Mouse (Mus musculus): ENCODE data around the gene Exoc7.
"Not testable (repeated sequence)": the region's sequence is repeated elsewhere in the genome, so short reads cannot be mapped to it uniquely, and the experiment has no call there.

Exoc7 gene

GRCm38 (mm10) chr11:116277184-116277583 lies 29.8 kb downstream of the Exoc7 start:
- DNase-seq (ENCODE audit: low spot score), result not testable (repeated sequence)

DNA sequence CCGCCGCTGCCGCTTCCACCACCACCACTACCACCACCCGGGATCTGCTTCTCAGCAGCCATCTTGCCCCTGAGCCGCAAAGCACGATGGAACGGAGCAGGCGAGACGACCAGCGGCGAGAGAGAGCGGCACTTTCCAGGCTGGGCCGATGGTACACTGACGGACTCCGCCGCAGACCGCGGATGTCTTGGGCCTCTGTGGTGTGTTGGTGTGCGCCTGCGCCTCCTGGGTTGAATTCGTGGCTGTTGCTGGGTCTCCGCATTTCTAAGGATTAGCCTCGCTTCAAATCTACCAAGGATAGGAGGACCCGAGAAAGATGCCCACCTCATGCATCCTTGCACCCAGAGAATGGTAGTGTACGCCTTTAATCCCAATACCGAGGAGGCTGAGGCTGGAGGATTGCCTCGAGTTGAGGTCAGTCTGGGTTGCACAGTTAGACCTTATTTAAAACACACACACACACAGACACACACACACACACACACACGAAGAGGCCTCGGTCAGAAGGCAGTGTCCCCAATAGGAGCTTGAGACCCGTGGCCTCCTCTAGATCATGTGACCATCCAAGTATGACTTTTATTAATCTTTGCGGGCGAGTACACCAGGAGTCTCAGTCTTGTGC lies 32.9 kb downstream of the Exoc7 start, which contains the start of gene Srp68:
Gene Srp68 (minus strand): TSS at position 173 of the 622 bp plus-strand sequence.
- DNase-seq (ENCODE audit: low spot score), result peak; percentile 93

GRCm38 (mm10) chr11:116273469-116274044 lies 33.5 kb downstream of the Exoc7 start:
- no peak for DNase-seq (ENCODE audit: low spot score)

- no peak for DNase-seq (ENCODE audit: low spot score)
These were observed 34.2 kb downstream of the Exoc7 start for GRCm38 (mm10) chr11:116272589-116273468.

DNA sequence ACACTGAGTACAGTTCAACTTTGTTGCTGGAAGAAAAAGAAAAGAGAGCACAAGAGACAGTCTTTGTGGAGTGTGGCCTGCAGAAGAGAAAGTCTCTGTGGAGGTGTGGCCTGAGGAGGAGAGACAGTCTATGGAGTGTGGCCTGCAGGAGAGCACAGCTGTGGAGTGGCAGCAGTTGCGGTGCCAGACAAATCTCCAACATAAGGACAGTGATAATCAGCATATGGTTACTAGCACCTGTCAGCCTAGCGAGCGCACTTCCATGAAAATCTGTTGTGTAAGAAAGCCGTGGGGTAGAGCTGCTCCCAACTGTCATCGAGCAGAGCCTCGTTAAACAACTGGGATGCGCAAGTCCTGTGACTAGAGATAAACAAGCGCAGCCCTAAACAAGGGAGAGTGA lies 37.5 kb downstream of the Exoc7 start:
- no peak for DNase-seq (ENCODE audit: low spot score)

GRCm38 (mm10) chr11:116268313-116268712 lies 38.7 kb downstream of the Exoc7 start:
- no peak for DNase-seq (ENCODE audit: low spot score)

DNA sequence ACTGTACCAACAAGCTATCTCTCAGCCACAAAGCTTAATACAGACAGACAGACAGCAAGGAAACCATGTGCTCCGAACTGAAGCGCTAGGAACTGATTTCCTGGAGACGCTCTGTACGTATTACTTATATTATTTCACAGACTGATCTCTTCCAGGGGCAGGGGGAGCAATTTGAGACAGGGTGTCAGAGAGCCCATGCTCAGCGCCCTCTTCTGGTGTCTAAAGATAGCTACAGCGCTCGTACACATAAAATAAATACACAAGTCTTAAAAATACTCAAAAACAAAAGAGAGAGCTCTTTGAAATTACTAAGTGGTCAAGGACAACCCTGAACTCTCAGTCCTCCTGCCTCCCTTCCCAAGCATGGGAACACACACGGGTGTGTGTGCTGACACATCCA lies 39.4 kb downstream of the Exoc7 start:
- no peak for DNase-seq (ENCODE audit: low spot score)

DNA sequence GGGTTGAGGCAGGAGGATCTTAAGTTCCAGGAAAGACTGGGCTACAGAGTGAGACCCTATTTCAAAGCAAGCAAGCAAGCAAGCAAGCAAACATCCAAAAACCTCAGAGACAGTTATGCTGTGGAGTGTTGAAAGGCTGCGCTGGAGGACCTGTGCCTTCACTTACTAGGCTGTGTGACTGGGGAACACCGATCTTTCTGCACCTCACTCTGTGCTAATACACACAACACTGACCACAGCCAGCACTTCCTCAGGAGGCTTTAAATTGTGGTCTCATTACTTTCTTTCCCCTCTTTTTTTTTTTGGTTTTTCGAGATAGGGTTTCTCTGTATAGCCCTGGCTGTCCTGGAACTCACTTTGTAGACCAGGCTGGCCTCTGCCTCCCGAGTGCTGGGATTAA lies 41.2 kb downstream of the Exoc7 start:
- DNase-seq (ENCODE audit: low spot score), result no peak

- DNase-seq (ENCODE audit: low spot score), result no peak
These were observed 41.7 kb downstream of the Exoc7 start for GRCm38 (mm10) chr11:116265352-116265751.

DNA sequence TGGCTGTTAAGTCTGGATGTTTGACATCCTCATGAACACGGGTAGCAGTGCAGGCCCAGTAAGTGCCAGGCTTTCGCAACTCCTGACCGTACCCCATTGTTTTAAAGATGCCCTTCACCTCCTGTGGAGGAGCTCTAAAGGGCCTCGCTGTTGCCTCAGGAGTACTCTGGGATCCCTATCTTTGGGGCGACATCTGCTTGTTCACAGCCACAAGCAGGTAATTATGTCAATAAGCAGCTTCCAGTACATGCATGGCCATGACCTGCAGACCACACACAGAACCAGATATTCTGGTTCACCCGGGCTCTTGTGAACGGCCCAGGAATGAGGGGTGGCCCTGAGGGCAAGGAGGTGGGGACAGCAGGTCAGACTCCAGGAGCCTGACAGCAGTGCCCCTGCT lies 46.8 kb downstream of the Exoc7 start:
- no peak for DNase-seq (ENCODE audit: low spot score)

DNA sequence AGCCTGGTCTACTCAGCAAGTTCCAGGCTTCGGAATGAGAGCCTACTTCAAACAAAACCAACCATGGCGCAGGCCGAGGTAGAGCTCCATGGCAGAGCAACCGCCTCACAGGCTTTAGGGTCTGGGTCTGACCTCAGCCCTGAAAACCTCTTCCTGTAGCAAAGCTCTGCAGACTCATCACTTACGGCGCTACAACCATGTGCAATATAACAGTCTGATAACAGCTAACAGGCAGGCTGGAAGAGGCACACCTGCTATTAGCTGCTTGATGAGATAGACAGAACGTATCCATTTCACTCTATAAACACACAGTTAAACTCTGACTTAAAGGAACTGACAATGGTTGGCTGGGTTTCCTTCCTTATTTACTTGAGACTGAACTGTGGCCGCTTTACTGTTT lies 47.6 kb downstream of the Exoc7 start:
- DNase-seq (ENCODE audit: low spot score), result no peak

GRCm38 (mm10) chr11:116255982-116256675 lies 50.9 kb downstream of the Exoc7 start:
- DNase-seq (ENCODE audit: low spot score), result no peak

DNA sequence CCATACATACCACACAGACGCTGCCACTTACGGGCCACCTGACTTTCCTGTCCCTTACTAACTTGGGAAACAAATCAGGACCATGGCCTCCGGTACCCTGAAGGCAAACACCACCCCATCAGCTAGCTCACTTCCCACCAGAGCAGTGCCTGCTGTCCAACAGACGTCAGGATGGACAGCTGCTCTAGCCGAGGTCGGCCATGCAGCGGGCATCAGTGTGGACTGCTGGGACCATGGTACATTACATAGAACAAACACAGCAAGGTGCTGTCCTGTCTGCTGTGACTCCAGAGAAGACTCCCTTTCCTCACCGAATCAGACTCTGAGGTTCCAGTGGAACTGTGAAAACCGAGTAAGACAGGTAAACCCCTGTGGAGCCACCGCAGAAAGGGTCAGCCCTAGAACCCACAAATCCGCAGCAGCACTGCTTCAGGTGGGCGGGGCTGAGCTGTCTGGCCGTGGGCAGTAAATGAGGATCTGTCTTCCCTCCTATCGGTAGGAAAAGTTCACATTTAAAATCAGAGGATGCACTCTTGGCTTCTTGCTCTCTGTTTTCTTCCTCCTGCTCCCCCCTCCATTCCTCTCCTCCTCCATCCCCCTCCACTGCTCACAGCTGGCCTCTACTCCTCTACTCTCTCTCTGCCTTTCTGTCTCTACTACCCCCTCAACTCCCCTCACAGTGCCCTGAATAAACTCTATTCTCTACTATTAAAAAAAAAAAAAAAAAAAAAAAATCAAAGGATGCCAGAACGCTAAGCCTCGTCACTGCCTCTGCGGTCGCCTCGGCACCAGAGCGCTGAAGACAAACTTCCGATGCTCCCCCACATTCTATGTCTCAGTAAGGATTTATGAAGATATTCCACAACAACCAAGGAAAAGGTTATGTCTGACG lies 51.7 kb downstream of the Exoc7 start:
- DNase-seq (ENCODE audit: low spot score), result no peak

DNA sequence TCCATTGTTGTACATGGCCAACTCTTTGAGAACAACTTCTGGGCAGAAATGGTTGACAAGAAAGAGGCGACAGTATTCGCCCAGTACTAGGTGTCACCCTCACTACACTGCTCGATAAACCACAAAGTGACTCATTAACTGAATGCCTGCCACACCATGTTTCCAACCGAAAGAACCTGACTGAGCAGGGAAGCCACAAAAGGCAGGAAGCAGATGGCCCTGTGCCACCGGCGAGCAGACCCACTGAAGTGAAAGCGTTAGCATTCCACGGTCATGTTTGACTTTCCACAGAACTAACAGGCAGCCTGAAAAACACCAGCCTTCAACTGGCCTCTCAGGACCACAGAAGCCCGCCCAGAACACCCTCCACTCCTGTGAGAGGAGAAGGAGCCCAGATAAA lies 52.4 kb downstream of the Exoc7 start:
- no peak for DNase-seq (ENCODE audit: low spot score)

DNA sequence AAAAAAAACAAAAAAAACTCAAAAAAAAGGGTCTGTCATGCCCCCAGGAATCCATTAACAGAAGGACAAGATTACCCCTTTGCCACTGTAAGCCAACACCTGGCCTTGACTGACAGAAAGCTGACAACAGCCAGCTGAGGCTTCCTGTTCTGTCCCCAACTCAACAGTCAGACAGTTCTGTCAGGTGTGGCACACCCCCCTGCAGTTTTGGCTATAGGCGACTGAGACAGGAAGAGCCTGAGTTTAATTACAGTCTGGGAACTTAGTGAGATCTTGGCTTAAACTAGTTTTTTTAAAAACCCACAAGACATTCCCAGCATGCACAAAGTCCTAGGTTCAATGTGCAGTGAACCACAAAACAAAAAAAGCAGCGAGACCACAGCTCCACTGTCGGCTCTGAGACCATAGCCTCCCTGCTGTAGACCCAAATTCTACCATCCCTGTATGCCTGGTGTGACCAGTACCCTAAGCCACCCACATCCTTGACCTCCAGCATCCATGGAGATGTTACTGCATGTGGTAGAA lies 53.9 kb downstream of the Exoc7 start:
- no peak for DNase-seq (ENCODE audit: low spot score)

DNA sequence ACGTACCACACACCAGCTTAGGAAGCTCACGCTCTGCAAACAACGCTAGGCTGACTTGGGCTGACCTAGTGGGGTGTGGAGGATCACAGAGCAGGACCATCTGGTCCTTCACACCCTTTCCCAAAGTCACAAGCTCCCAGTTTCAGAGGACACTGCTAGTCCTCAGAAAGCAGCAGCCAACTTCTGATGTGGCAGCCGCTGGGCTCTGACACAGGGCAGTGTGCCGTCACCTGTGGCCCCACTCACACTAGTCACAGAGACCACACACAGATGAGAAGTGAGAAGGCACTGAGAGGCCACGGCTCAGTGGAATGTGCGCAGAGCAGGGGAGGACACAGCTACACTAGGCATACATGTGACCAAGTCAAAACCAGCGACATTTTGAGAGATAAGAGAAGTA lies 56.1 kb downstream of the Exoc7 start:
- no peak for DNase-seq (ENCODE audit: low spot score)

- peak; percentile 56 for DNase-seq (ENCODE audit: low spot score)
These were observed 59.4 kb downstream of the Exoc7 start for GRCm38 (mm10) chr11:116247502-116248222.

GRCm38 (mm10) chr11:116245616-116246015 lies 61.4 kb downstream of the Exoc7 start:
- no peak for DNase-seq (ENCODE audit: low spot score)

DNA sequence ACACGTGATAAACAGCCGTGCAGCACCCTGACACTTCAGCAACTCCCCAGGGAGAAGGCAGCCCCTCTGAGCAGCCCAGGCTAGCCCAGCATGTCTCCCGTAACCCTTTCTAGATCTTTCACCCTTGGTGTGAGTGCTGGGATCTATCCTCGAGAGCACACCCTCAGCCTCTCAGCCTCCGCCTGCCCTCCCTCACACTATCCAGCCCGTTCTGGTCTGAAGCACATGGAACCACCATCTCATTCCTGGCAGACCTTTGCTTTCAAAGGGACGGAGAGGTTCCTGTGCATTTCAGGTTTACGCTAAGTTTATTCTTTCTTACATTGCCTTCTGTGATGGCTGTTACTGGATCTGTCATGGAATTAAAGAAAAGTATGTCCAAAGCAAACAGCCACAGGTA lies 62.5 kb downstream of the Exoc7 start:
- no peak for DNase-seq (ENCODE audit: low spot score)

DNA sequence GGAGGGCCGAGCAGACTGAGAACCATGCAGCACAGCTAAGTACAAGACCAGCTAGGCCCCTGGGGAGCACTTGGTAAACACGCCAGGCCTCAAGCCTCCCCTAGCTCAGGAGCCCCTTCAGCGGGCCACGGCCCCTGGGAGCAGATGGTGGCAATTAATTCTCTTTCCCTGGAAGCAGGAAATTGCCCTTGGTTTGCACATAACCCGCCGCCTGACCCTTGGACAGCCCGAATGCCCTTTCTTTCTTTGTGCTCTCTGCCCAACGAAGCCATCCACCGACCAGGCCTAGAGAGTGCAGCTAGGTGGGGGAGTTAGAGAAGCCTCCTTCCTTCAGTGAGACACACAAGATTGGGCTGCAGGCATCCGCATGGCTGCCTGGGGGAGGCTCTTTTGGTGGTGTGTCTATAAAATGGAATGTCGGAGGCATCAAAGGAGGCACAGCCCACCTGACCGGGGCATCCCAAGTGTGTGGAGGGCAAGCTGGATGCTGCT lies 65.2 kb downstream of the Exoc7 start:
- DNase-seq (ENCODE audit: low spot score), result no peak

All from adipocyte (in vitro differentiated cells).